In genomic region chr11:88180467-88180958, GRCm38 (mm10) we compare ENCODE assay signal across 8 mouse cellular contexts. TPM values are rescaled to one million over a fixed set of nuclear protein-coding genes. Genes with fewer than 3 reads are reported as not detected.
DNase-seq lines count a peak whose midpoint lies in the region; ATAC-seq lines count a peak whose summit lies in the region.

No protein-coding gene starts in this region.

- peak overlapping the region; percentile 51 for H3K4me2 ChIP-seq in heart, embryonic 13.5 days
- peak overlapping the region; percentile 9; the same call in 1 of the 2 replicates for H3K4me2 ChIP-seq in liver, embryonic 11.5 days

- H3K9me3 ChIP-seq in heart, embryonic 13.5 days = no peaks in the 10 kb centered on the region
- H3K9me3 ChIP-seq in liver, embryonic 11.5 days (ENCODE audit: control insufficient read depth, low read length) = no peaks in the 10 kb centered on the region

- no peaks in the 10 kb centered on the region for H3K27me3 ChIP-seq in heart, embryonic 13.5 days (replicated peaks)
- H3K27me3 ChIP-seq in liver, embryonic 11.5 days (replicated peaks; ENCODE audit: control insufficient read depth, insufficient read depth, low read length) = 0 out of 2 replicates have a peak, but pooled peaks cover 2% of the 10 kb centered on the region

- H3K9ac ChIP-seq in heart, embryonic 13.5 days = peak overlapping the region; percentile 74
- no peak overlapping the region for H3K9ac ChIP-seq in liver, embryonic 11.5 days (ENCODE audit: low read depth, low read length)

- peak overlapping the region; percentile 98 for H3K27ac ChIP-seq in heart, embryonic 13.5 days (replicated peaks)
- no peak overlapping the region; the same call in 1 of the 2 replicates for H3K27ac ChIP-seq in liver, embryonic 11.5 days (ENCODE audit: low read depth, low read length)

- DNase-seq in heart, adult 11 months = peak; percentile 97
- DNase-seq in heart, adult 18-20 months = no peak
- DNase-seq in Muller cell, postnatal 12 days (ENCODE audit: inconsistent ontology term) = peak; percentile 99
- DNase-seq in liver, embryonic 11.5 days (ENCODE audit: low spot score) = no peak
- DNase-seq in right cerebral cortex, postnatal 10 days (ENCODE audit: low spot score in 2 of 2) = no peak
- DNase-seq in testis, postnatal 10 days (ENCODE audit: low spot score) = no peak

- peaks cover 45% of the 10 kb centered on the region for H3K36me3 ChIP-seq in heart, embryonic 13.5 days
- no peaks in the 10 kb centered on the region for H3K36me3 ChIP-seq in liver, embryonic 11.5 days (ENCODE audit: control insufficient read depth, insufficient read depth, low read length)

- WGBS in heart, embryonic 13.5 days = 16% methylated on average over 6 of the region's 6 CpGs
- WGBS in liver, embryonic 11.5 days = 30% methylated on average over 6 of the region's 6 CpGs

- H3K4me1 ChIP-seq in heart, embryonic 13.5 days = peaks cover 35% of the 10 kb centered on the region
- H3K4me1 ChIP-seq in liver, embryonic 11.5 days (replicated peaks; ENCODE audit: control insufficient read depth, insufficient read depth, low read length) = peaks cover 19% of the 10 kb centered on the region

- H3K4me3 ChIP-seq in heart, embryonic 13.5 days = 0 out of 2 replicates have a peak overlapping the region, but pooled peaks have one; percentile 0
- no peak overlapping the region for H3K4me3 ChIP-seq in liver, embryonic 11.5 days (ENCODE audit: low read depth, low read length)

- ATAC-seq in heart, embryonic 13.5 days (ENCODE audit: extremely low read depth, insufficient number of reproducible peaks, low FRiP score, low TSS enrichment) = 0 out of 2 replicates have a peak, but pooled peaks have one; percentile 6
- no peak for ATAC-seq in liver, embryonic 11.5 days (replicated peaks; ENCODE audit: low FRiP score)
- ATAC-seq in monocyte, adult 5-6 weeks (replicated peaks; ENCODE audit: insufficient number of reproducible peaks, low FRiP score, low TSS enrichment, poor library complexity, severe bottlenecking) = no peak

RNA-seq across cellular contexts. Expression of gene Mrps23, which starts 23.7 kb away (rescaled TPM):
- total RNA-seq in heart, adult 18-20 months (2021) = 100 to 1,000 TPM; 327 to 375 TPM
- 76.0 and 82.1 TPM in 2 replicates for polyA plus RNA-seq in heart, embryonic 13.5 days (2015; fragmentation: Nextera tagmentation; extraction: Ambion mirVana)
- polyA plus RNA-seq in liver, embryonic 11.5 days (2014; fragmentation: Nextera tagmentation; extraction: Ambion mirVana) = 73.7 and 79.5 TPM in 2 replicates
- 64.6 to 115 TPM (median 69.1 TPM) in 3 replicates for total RNA-seq in monocyte, adult 5-6 weeks (2017)

Comparison
In these comparisons a context has a peak if more than half of its experiments do, and no peak if none do; other contexts are left out.
1. DNase-seq: peak in heart, adult 11 months (single experiment) and Muller cell, postnatal 12 days (single experiment); none in heart, adult 18-20 months (0 of 2), liver, embryonic 11.5 days (single experiment), right cerebral cortex, postnatal 10 days (0 of 2) and testis, postnatal 10 days (single experiment).